Mouse (Mus musculus): ENCODE results near the gene Akirin2.
A peak's percentile ranks its signal among the peaks of the same experiment; 100 is the strongest.

Gene Akirin2

GRCm38 (mm10) chr4:34584871-34585607 lies 34.3 kb downstream of the Akirin2 start:
- DNase-seq (ENCODE audit: low read depth) = peak; percentile 17

DNA sequence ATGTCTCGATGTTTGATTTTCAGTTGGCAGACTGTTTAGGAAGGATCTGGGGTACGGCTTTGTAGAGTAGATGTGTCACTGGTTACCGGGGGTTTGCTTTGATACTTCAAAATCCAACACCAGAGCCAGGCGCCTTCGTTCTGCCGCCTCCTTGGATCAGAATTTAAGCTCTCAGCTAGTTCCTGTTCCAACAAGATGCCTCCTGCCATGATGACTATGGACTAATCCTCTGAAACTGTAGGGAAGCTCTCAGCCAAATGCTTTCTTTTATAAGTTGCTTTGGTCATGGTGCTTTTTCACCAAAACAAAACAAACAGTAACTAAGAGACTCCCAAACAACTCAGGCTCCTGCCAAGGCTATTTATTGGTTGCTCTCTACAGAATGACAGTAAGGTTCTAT lies 52.4 kb downstream of the Akirin2 start:
- DNase-seq (ENCODE audit: low read depth) = no peak

GRCm38 (mm10) chr4:34606658-34607057 lies 55.9 kb downstream of the Akirin2 start:
- no peak for DNase-seq (ENCODE audit: low read depth)

DNA sequence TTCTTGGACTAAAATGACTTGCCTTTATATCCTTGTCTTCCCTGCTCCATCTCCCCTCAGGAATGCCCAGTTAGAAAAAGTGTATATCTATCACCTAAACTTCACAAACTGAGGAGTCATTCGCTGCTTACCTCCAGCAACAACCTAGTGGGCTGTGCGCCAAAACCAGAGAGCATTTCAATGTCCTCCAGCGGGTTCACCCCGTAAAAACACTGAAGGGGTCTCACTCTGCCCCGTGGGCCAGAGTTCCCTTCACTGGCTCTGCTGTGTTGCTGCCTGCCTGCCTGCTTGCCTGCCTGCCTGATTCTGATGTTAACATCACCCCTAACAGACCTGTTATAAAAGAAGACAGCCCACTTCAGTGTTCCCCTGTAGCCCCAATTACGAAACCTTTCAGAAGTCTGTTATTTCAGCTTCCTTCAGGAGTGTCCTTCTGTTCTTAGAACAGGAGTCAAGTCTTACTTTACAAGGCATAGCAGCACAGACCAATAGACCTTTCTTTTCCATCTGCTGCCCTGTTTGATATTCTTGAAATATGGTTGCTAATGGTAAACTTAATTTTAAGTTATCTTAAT lies 62.9 kb downstream of the Akirin2 start:
- no peak for DNase-seq (ENCODE audit: low read depth)

- peak; percentile 74 for DNase-seq (ENCODE audit: low read depth)
Observed at GRCm38 (mm10) chr4:34614630-34615094, 63.9 kb downstream of the Akirin2 start, which contains the start of the genes Orc3 and Rars2. TSS of gene Orc3 (minus strand) at chr4:34614944. TSS of gene Rars2 (plus strand) at chr4:34614957.

DNA sequence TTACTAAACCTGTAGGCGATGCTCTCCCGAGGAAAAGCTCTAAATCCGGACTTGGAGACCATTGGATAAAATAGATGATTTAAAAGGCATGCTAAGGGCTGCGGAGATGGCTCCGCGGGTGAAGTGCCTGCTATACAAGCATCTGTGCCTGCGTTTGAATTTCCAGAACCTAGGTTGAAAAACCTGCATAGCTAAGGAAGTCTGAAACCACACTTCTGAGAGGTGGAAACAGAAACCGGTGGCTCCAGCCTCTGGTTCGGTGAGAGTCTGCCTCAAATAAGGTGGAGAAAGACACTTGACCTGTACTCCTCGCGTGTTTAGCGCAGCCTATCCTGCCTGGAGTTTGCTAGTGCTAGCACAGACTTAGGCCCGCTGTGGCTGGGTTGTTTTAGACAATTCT lies 64.6 kb downstream of the Akirin2 start:
- DNase-seq (ENCODE audit: low read depth) = no peak

GRCm38 (mm10) chr4:34616146-34616545 lies 65.4 kb downstream of the Akirin2 start:
- DNase-seq (ENCODE audit: low read depth) = no peak
